Mouse (Mus musculus) megakaryocyte-erythroid progenitor cell, adult 5-6 weeks (primary cell): Measurements from ENCODE around the gene Pde6h. TPM values are rescaled to one million over a fixed set of nuclear protein-coding genes. Genes with fewer than 3 reads are reported as not detected.
A peak's percentile ranks its signal among the peaks of the same experiment; 100 is the strongest.

Experiments used
- ATAC-seq: replicated peaks from 2 replicates; pipeline ENCODE4 v1.8.0; 2016; ENCODE audit warnings: mild to moderate bottlenecking, inconsistent platforms; ENCODE audit not compliant: severe bottlenecking, poor library complexity, low FRiP score, low TSS enrichment
- total RNA-seq, 2 experiments: library from RNA; stranded (forward) in 1 of 2; stranded (reverse) in 1 of 2; fragments of 200-1000, 215-1000 nt in 1 of 2; fragments of >200 nt in 1 of 2; fragmentation: Nextera tagmentation in 1 of 2; gene quantifications; 2 replicates each; pipeline ENCODE4 v1.2.3; 2014 to 2017

Gene Pde6h
- total RNA-seq, 2 experiments from 2014 or later, result 3.1 TPM; not detected in 1

- ATAC-seq, result peak; percentile 51
These were observed 41.2 kb downstream of the Pde6h start for GRCm38 (mm10) chr6:136964609-136965510.

- no peak for ATAC-seq
These were observed 42.3 kb downstream of the Pde6h start for GRCm38 (mm10) chr6:136965912-136966311.

GRCm38 (mm10) chr6:136967466-136967865 is 43.8 kb downstream of the Pde6h start:
- ATAC-seq, result no peak

GRCm38 (mm10) chr6:136968877-136969276 is 45.2 kb downstream of the Pde6h start:
- ATAC-seq, result peak; percentile 70

- peak; percentile 72 for ATAC-seq
These were observed 55.8 kb downstream of the Pde6h start for GRCm38 (mm10) chr6:136979274-136980082.

- peak; percentile 64 for ATAC-seq
These were observed 56.7 kb downstream of the Pde6h start for GRCm38 (mm10) chr6:136980331-136980746.

GRCm38 (mm10) chr6:136982581-136982980 is 58.9 kb downstream of the Pde6h start:
- ATAC-seq, result no peak

- no peak for ATAC-seq
These were observed 59.6 kb downstream of the Pde6h start for GRCm38 (mm10) chr6:136983201-136983600.

- ATAC-seq, result no peak
These were observed 62.4 kb downstream of the Pde6h start for GRCm38 (mm10) chr6:136986019-136986418.

- no peak for ATAC-seq
These were observed 63.1 kb downstream of the Pde6h start for GRCm38 (mm10) chr6:136986718-136987117.

- no peak for ATAC-seq
These were observed 65.0 kb downstream of the Pde6h start for GRCm38 (mm10) chr6:136988536-136989060.

GRCm38 (mm10) chr6:136989824-136990497 is 66.3 kb downstream of the Pde6h start:
- peak; percentile 84 for ATAC-seq

- no peak for ATAC-seq
These were observed 66.9 kb downstream of the Pde6h start for GRCm38 (mm10) chr6:136990557-136990956.

GRCm38 (mm10) chr6:136993574-136993973 is 69.9 kb downstream of the Pde6h start:
- no peak for ATAC-seq

- ATAC-seq, result 0 out of 2 replicates have a peak, but pooled peaks have one; percentile 43
These were observed 71.9 kb downstream of the Pde6h start for GRCm38 (mm10) chr6:136995533-136995932.

GRCm38 (mm10) chr6:136996336-136996735 is 72.7 kb downstream of the Pde6h start:
- ATAC-seq, result no peak

GRCm38 (mm10) chr6:136998181-136998580 is 74.5 kb downstream of the Pde6h start:
- no peak for ATAC-seq

- no peak for ATAC-seq
These were observed 75.4 kb downstream of the Pde6h start for GRCm38 (mm10) chr6:136999009-136999408.

GRCm38 (mm10) chr6:136999707-137000446 is 76.2 kb downstream of the Pde6h start:
- peak; percentile 71 for ATAC-seq
